Mouse (Mus musculus) mammary gland, adult 2 months (tissue): ENCODE measurements around the gene Cela3b. TPM values are rescaled to one million over a fixed set of nuclear protein-coding genes. Genes with fewer than 3 reads are reported as not detected.

ENCODE experiments used
- polyA plus RNA-seq: library from polyadenylated mRNA; depleted of rRNA; stranded (reverse); fragments of >200 nt; gene quantifications from 2 replicates; pipeline ENCODE4 v1.2.3, GENCODE M21; 2012; ENCODE audit warnings: low replicate concordance; rRNA removed

Gene Cela3b
- 0.60 TPM in 1 of 2 replicates, not detected in the other for polyA plus RNA-seq

GRCm38 (mm10) chr4:137430502-137430901, at the start of gene Cela3b:
Gene Cela3b, minus strand, starts transcription at chr4:137430540.

GRCm38 (mm10) chr4:137468260-137469080, 38.1 kb upstream of the Cela3b start, which contains the start of gene Hspg2:
Gene Hspg2, plus strand, starts transcription at chr4:137468769.

GRCm38 (mm10) chr4:137453234-137453767, 23.0 kb upstream of the Cela3b start, which contains the start of gene 1700013G24Rik:
Gene 1700013G24Rik, plus strand, starts transcription at chr4:137453284.

GRCm38 (mm10) chr4:137409691-137410090, 20.6 kb downstream of the Cela3b start, which contains the start of gene Cela3a:
Gene Cela3a, minus strand, starts transcription at chr4:137409791.

Other genes starting within 250 kb of the Cela3b start
- 8.5 and 8.8 TPM in 2 replicates for gene Wnt4, start 153.1 kb downstream of the Cela3b start, polyA plus RNA-seq
- 61.1 and 156 TPM in 2 replicates for gene Cdc42, start 72.8 kb downstream of the Cela3b start, polyA plus RNA-seq
- not detected in 2 replicates for gene Cela3a, start 20.7 kb downstream of the Cela3b start, polyA plus RNA-seq
- 0.11 TPM in 1 of 2 replicates, not detected in the other for gene 1700013G24Rik, start 22.7 kb upstream of the Cela3b start, polyA plus RNA-seq
- 59.4 and 169 TPM in 2 replicates for gene Hspg2, start 38.2 kb upstream of the Cela3b start, polyA plus RNA-seq
- not detected in 2 replicates for gene Ldlrad2, start 144.0 kb upstream of the Cela3b start, polyA plus RNA-seq
- 58.9 and 73.5 TPM in 2 replicates for gene Usp48, start 163.2 kb upstream of the Cela3b start, polyA plus RNA-seq
- gene Rap1gap, start 234.2 kb upstream of the Cela3b start, polyA plus RNA-seq = 36.2 and 40.4 TPM in 2 replicates